Mouse (Mus musculus): ENCODE measurements around the gene Tlx2.

The Tlx2 gene

DNA sequence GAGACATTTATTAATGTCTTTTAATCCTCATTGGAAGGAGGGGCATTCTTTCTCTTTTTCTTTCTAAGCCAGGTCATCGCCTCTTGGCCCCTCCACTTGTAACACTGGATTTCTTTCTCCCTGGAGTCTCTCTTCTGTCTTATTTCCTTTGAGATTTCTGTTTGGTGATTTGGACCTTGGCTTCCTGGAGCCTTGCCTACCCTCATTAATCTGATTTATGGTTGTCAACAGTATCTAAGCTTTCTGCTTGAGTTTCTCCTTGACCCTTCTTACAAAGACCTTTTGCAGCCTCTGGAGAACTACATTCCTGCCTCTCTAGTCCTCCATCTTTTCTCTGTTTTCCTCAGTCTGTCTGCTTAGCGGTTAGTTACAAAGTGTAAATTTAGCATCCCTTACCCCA lies 28.3 kb upstream of the Tlx2 start:
- in situ Hi-C loops (cut with MboI; ENCODE audit: low pct_unique_long_range_greater_than_20kb in 1 of 2, low sequenced_read_pairs in 2 of 2, unreplicated experiment in 1 of 2), result no loop called here

- in situ Hi-C loops (cut with MboI; ENCODE audit: low pct_unique_long_range_greater_than_20kb in 1 of 2, low sequenced_read_pairs in 2 of 2, unreplicated experiment in 1 of 2), result no loop called here
These were observed 25.9 kb upstream of the Tlx2 start for GRCm38 (mm10) chr6:83095968-83096367.

- in situ Hi-C loops (cut with MboI; ENCODE audit: low pct_unique_long_range_greater_than_20kb in 1 of 2, low sequenced_read_pairs in 2 of 2, unreplicated experiment in 1 of 2), result no loop called here
These were observed 22.5 kb upstream of the Tlx2 start for GRCm38 (mm10) chr6:83092416-83093127.

- in situ Hi-C loops (cut with MboI; ENCODE audit: low pct_unique_long_range_greater_than_20kb in 1 of 2, low sequenced_read_pairs in 2 of 2, unreplicated experiment in 1 of 2), result no loop called here
These were observed 17.8 kb upstream of the Tlx2 start for GRCm38 (mm10) chr6:83087926-83088260.

- in situ Hi-C loops (cut with MboI; ENCODE audit: low pct_unique_long_range_greater_than_20kb in 1 of 2, low sequenced_read_pairs in 2 of 2, unreplicated experiment in 1 of 2), result no loop called here
These were observed 17.3 kb upstream of the Tlx2 start for GRCm38 (mm10) chr6:83087205-83087925.

DNA sequence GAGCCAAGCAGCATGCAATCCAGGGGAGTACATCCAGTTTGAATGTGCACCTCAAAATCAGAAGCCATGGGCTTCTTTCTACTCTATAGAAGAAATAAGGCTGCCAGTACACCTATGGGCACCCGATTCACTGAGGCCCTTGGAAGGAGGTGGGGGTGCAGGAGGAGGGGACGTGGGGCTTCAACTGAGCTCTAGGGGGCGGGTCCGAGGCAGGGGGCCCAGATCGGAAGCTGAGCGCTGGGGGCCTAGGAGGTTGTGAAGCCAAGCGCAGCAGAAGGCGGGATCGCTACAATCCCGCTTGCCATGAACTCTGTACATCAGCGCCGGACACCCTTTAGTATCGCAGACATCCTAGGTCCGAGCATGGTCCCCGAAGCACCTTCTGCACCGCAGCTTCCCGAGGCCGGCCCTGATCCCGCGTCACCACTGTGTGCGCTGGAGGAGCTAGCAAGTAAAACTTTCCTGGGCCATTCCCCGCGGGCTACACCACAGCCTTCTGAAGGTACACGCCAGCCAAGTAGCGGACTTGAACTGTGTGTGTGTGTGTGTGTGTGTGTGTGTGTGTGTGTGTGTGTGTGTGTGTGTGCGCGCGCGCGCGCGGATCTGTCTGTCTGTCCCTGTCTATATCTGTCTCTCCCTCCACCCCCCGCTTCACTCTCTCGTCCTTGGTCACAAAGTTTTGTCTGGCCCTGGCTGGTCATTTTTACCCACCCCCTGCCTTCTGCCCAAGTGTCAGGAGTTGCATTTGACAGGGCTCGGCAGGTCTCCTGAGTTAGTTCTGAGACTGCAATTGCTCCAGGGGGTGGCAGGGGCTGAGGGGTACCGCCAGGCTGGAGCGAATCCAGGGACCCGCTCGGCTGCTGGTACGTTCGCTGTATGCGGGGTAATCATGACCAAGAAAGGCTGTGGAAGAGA lies 16.3 kb upstream of the Tlx2 start, which contains the start of gene Lbx2:
TSS of gene Lbx2 (plus strand) at position 247 of the 915 bp plus-strand sequence.
- in situ Hi-C loops (cut with MboI; ENCODE audit: low pct_unique_long_range_greater_than_20kb in 1 of 2, low sequenced_read_pairs in 2 of 2, unreplicated experiment in 1 of 2), result no loop called here

GRCm38 (mm10) chr6:83084477-83084876 lies 14.4 kb upstream of the Tlx2 start:
- in situ Hi-C loops (cut with MboI; ENCODE audit: low pct_unique_long_range_greater_than_20kb in 1 of 2, low sequenced_read_pairs in 2 of 2, unreplicated experiment in 1 of 2), result no loop called here

GRCm38 (mm10) chr6:83083497-83083896 lies 13.4 kb upstream of the Tlx2 start:
- in situ Hi-C loops (cut with MboI; ENCODE audit: low pct_unique_long_range_greater_than_20kb in 1 of 2, low sequenced_read_pairs in 2 of 2, unreplicated experiment in 1 of 2), result no loop called here

- in situ Hi-C loops (cut with MboI; ENCODE audit: low pct_unique_long_range_greater_than_20kb in 1 of 2, low sequenced_read_pairs in 2 of 2, unreplicated experiment in 1 of 2), result no loop called here
These were observed 10.1 kb upstream of the Tlx2 start for GRCm38 (mm10) chr6:83080210-83080609.

GRCm38 (mm10) chr6:83078324-83078858 lies 8.3 kb upstream of the Tlx2 start:
- in situ Hi-C loops (cut with MboI; ENCODE audit: low pct_unique_long_range_greater_than_20kb in 1 of 2, low sequenced_read_pairs in 2 of 2, unreplicated experiment in 1 of 2), result no loop called here

GRCm38 (mm10) chr6:83077630-83078323 lies 7.7 kb upstream of the Tlx2 start, which contains the start of gene Pcgf1:
Pcgf1 (plus strand) TSS chr6:83077869.
- in situ Hi-C loops (cut with MboI; ENCODE audit: low pct_unique_long_range_greater_than_20kb in 1 of 2, low sequenced_read_pairs in 2 of 2, unreplicated experiment in 1 of 2), result no loop called here

- in situ Hi-C loops (cut with MboI; ENCODE audit: low pct_unique_long_range_greater_than_20kb in 1 of 2, low sequenced_read_pairs in 2 of 2, unreplicated experiment in 1 of 2), result no loop called here
These were observed 4.9 kb upstream of the Tlx2 start for GRCm38 (mm10) chr6:83074979-83075378.

DNA sequence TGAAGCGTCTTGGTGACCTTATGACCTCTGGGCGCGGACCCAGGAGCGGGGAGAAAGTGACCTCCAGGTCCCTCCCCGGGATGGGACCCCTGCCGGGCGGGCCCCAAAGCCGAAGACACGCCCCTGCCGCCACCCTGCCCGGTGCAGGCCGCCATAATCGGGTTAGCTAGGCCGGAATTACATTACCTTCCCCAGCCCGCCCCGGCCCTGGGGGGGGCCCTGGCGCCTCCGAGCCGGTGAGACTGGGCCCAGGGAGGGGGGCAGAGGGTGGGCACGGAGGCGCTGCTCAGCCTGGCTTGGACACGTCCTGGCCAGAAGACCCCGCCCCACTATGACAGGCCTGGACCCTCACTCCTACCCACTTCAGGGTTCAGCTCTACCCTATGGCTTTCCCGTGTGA lies 1.1 kb upstream of the Tlx2 start:
- in situ Hi-C loops (cut with MboI; ENCODE audit: low pct_unique_long_range_greater_than_20kb in 1 of 2, low sequenced_read_pairs in 2 of 2, unreplicated experiment in 1 of 2), result no loop called here

DNA sequence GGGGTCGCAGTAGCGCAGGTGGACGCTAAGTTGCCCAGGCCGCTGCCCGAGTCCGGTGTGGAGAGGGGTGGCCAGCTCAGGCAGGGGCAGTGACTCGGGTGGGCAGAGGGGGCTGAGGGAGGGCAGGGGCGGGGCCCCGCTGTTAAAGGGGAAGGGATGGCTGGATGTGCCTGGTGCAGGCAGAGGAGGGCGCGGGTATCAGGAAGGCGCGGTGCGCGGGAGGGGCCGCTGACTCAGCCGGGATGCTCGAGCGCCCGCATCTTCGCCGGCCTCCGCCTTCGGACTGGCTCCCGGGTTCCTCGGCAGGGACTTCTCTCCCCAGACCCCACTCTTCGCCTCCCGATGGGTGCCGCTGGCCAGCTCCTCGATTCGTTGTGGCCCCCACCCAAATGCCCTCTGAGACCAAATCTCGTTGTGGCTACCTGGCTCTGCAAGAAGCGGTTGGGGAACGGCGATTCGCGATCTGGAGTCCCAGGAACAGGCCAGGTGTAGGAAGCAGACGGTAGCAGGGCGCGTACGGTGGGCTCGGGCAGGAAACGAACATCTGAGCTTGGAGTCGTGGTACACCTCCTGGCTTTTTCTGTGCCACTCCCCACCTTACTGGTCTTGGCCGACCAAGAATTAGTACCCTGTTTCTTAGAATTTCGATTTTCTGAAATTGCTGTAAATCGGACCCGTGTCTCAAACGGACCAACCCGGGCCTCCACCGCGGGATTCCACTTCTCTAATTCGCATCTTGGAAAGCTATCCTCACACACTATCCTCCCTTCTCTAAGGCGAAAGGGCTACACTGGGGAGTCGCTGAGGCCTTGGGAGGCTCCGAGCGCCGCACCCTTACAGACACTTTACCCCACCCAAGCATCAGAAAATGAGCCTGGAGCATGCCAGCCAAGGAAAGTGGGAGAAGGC lies 472 bp upstream of the Tlx2 start:
- in situ Hi-C loops (cut with MboI; ENCODE audit: low pct_unique_long_range_greater_than_20kb in 1 of 2, low sequenced_read_pairs in 2 of 2, unreplicated experiment in 1 of 2), result no loop called here

- in situ Hi-C loops (cut with MboI; ENCODE audit: low pct_unique_long_range_greater_than_20kb in 1 of 2, low sequenced_read_pairs in 2 of 2, unreplicated experiment in 1 of 2), result loop anchor here in 1 of 2 experiments (10.0 kb wide), 1 partner anchor 645 kb away; the partner anchor contains the start of gene Vax2
These were observed 426 bp downstream of the Tlx2 start for GRCm38 (mm10) chr6:83069488-83070246.

GRCm38 (mm10) chr6:83068706-83069487 lies 1.2 kb downstream of the Tlx2 start:
- in situ Hi-C loops (cut with MboI; ENCODE audit: low pct_unique_long_range_greater_than_20kb in 1 of 2, low sequenced_read_pairs in 2 of 2, unreplicated experiment in 1 of 2), result loop anchor here in 1 of 2 experiments (10.0 kb wide), 1 partner anchor 646 kb away; the partner anchor contains the start of gene Vax2

Data from mouse embryonic stem cell (cell line).